Mouse (Mus musculus) myocyte (in vitro differentiated cells): ENCODE measurements around the gene Galnt4.

Experiments
- CEBPB ChIP-seq: IDR thresholded peaks from 2 replicates; pipeline ENCODE4 v1.6.1; 2011; ENCODE audit warnings: mild to moderate bottlenecking, moderate library complexity; ENCODE audit not compliant: poor library complexity, insufficient read depth, severe bottlenecking
- E2F4 ChIP-seq: IDR thresholded peaks from one replicate; pipeline ENCODE4 v1.6.1; 2011; ENCODE audit warnings: mild to moderate bottlenecking, control low read depth, moderate library complexity; ENCODE audit not compliant: insufficient read depth
- MYOG ChIP-seq, 3 experiments: IDR thresholded peaks; one replicate each; pipeline ENCODE4 v1.6.1; 2011; ENCODE audit warnings: control low read depth in 2 of 3, low read depth in 2 of 3, mild to moderate bottlenecking in 2 of 3; ENCODE audit not compliant: insufficient read length in 2 of 3, control insufficient read depth in 1 of 3, insufficient read depth in 1 of 3
- POLR2A ChIP-seq: IDR thresholded peaks from one replicate; pipeline ENCODE4 v1.6.1; 2011; ENCODE audit warnings: low read depth, mild to moderate bottlenecking, control low read depth, moderate library complexity; ENCODE audit not compliant: insufficient read length
- SRF ChIP-seq: IDR thresholded peaks from one replicate; pipeline ENCODE4 v1.6.1; 2011; ENCODE audit warnings: low read depth; ENCODE audit not compliant: control insufficient read depth, insufficient read length
- TCF12 ChIP-seq: IDR thresholded peaks from one replicate; pipeline ENCODE4 v1.6.1; 2011; ENCODE audit warnings: mild to moderate bottlenecking, control low read depth; ENCODE audit not compliant: poor library complexity, insufficient read depth, severe bottlenecking
- USF1 ChIP-seq: IDR thresholded peaks from one replicate; pipeline ENCODE4 v1.6.1; 2011; ENCODE audit warnings: low read depth, mild to moderate bottlenecking, control low read depth, moderate library complexity

DNA sequence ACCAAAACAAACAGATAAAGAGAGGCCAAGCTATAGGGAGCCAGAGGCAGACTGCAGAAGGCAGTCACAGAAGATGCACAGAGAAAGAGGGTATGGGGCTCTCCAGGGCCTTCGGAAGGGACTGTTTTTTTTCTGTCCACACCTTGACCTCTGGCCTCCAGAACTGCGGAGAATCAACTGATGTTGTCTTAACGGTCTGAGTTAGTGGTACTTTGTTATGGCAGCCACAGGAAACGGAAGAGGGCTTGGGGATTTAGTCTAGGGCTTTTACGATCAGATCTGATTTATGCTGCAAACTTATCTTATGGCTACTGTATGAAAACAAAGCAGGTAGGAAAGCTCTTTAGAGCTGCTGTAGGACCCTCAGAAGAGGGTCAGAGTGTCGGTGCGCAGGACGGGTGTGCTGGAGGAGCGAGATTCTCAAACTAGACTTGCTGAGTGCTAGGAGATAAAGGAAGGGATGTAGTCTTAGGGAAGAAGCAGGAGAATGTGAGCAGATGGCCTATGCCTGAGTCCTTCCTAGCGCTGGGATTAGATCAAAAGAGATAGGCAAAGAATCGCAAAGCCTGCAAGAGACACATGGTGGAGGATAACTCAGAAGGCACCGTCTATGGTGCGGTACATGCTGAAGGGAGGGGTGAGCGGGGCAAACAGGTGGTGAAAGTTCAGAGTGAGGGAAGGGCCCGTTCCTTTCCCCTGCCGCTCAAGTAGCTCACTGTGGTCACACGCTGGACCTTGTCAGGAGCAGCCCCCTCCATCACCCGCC, 7.7 kb downstream of the Galnt4 start:
- TF ChIP-seq E2F4 (no peak), TCF12 (no peak), POLR2A (no peak), MYOG (IDR thresholded peaks at IDR 0.05; ENCODE audit: control insufficient read depth in 1 of 3, insufficient read depth in 1 of 3, insufficient read length in 2 of 3, low read depth in 2 of 3) (no peak), CEBPB (no peak), USF1 (no peak), SRF (no peak)
